Mouse (Mus musculus): ENCODE measurements around the gene Sp110.
A peak's percentile ranks its signal among the peaks of the same experiment; 100 is the strongest.
"Not testable (repeated sequence)": the region's sequence is repeated elsewhere in the genome, so short reads cannot be mapped to it uniquely, and the experiment has no call there.

The Sp110 gene

GRCm38 (mm10) chr1:85598271-85599012 is at the start of gene Sp110:
Gene Sp110, minus strand, starts transcription at chr1:85598817.
- peak in 1 of 2 experiments; percentile 36 for DNase-seq

GRCm38 (mm10) chr1:85638144-85638543 is 39.5 kb upstream of the Sp110 start:
- peak in 1 of 2 experiments; percentile 51 for DNase-seq

- DNase-seq, result not testable (repeated sequence)
Measured at GRCm38 (mm10) chr1:85636936-85637335, 38.3 kb upstream of the Sp110 start.

GRCm38 (mm10) chr1:85618689-85619088 is 20.1 kb upstream of the Sp110 start:
- not testable (repeated sequence) for DNase-seq

GRCm38 (mm10) chr1:85617161-85617560 is 18.5 kb upstream of the Sp110 start:
- DNase-seq, result peak in 1 of 2 experiments; percentile 41

- not testable (repeated sequence) for DNase-seq
Measured at GRCm38 (mm10) chr1:85615819-85616218, 17.2 kb upstream of the Sp110 start.

- DNase-seq, result not testable (repeated sequence)
Measured at GRCm38 (mm10) chr1:85615096-85615495, 16.5 kb upstream of the Sp110 start.

GRCm38 (mm10) chr1:85610581-85610980 is 12.0 kb upstream of the Sp110 start:
- peak; percentile 10 to 36 for DNase-seq

GRCm38 (mm10) chr1:85608361-85608760 is 9.7 kb upstream of the Sp110 start:
- not testable (repeated sequence) for DNase-seq

GRCm38 (mm10) chr1:85604341-85604740 is 5.7 kb upstream of the Sp110 start:
- DNase-seq, result not testable (repeated sequence)

- peak in 1 of 2 experiments; percentile 37 for DNase-seq
Measured at GRCm38 (mm10) chr1:85600794-85601193, 2.2 kb upstream of the Sp110 start.

- not testable (repeated sequence) for DNase-seq
Measured at GRCm38 (mm10) chr1:85600078-85600477, 1.5 kb upstream of the Sp110 start, which contains the start of gene Sp140. Gene Sp140, plus strand, starts transcription at chr1:85600378.

GRCm38 (mm10) chr1:85592526-85592925 is 6.1 kb downstream of the Sp110 start:
- DNase-seq, result peak in 1 of 2 experiments; percentile 52

- not testable (repeated sequence) for DNase-seq
Measured at GRCm38 (mm10) chr1:85588697-85589096, 9.9 kb downstream of the Sp110 start.

- not testable (repeated sequence) for DNase-seq
Measured at GRCm38 (mm10) chr1:85581518-85581917, 17.1 kb downstream of the Sp110 start.

- not testable (repeated sequence) for DNase-seq
Measured at GRCm38 (mm10) chr1:85580578-85580977, 18.0 kb downstream of the Sp110 start.

- not testable (repeated sequence) for DNase-seq
Measured at GRCm38 (mm10) chr1:85580148-85580534, 18.5 kb downstream of the Sp110 start.

GRCm38 (mm10) chr1:85579199-85580147 is 19.1 kb downstream of the Sp110 start:
- DNase-seq, result not testable (repeated sequence)

GRCm38 (mm10) chr1:85578372-85579010 is 20.1 kb downstream of the Sp110 start:
- DNase-seq, result not testable (repeated sequence)

GRCm38 (mm10) chr1:85575376-85575775 is 23.2 kb downstream of the Sp110 start, which contains the start of gene G530012D18Rik:
Gene G530012D18Rik, plus strand, starts transcription at chr1:85575676.
- not testable (repeated sequence) for DNase-seq

- DNase-seq, result not testable (repeated sequence)
Measured at GRCm38 (mm10) chr1:85573554-85573953, 25.1 kb downstream of the Sp110 start.

GRCm38 (mm10) chr1:85555261-85555660 is 43.4 kb downstream of the Sp110 start:
- peak; percentile 18 to 46 for DNase-seq

Measured in kidney, postnatal 25 days (tissue).